Mouse (Mus musculus) midbrain, embryonic 12.5 days (tissue): ENCODE data around the gene Klc3. TPM values are rescaled to one million over a fixed set of nuclear protein-coding genes. Genes with fewer than 3 reads are reported as not detected.

Source experiments
- ATAC-seq: fragments of 200-750 bp; cut with Nextera tagmentation; 2 replicates; pipeline ENCODE4 v1.8.0; 2017; ENCODE audit warnings: low read depth, moderate TSS enrichment, moderate library complexity; ENCODE audit not compliant: low FRiP score
- H3K27ac ChIP-seq: fragments of 300-500 bp; sonication (generic); replicated peaks from 2 replicates; pipeline ENCODE4 v1.5.1; 2016; ENCODE audit warnings: mild to moderate bottlenecking
- H3K27me3 ChIP-seq: fragments of 300-500 bp; sonication (generic); 2 replicates; pipeline ENCODE4 v1.6.1; 2016; ENCODE audit warnings: mild to moderate bottlenecking
- H3K36me3 ChIP-seq: fragments of 300-500 bp; sonication (generic); 2 replicates; pipeline ENCODE4 v1.6.1; 2016
- H3K4me1 ChIP-seq: fragments of 300-500 bp; sonication (generic); 2 replicates; pipeline ENCODE4 v1.6.1; 2016
- H3K4me2 ChIP-seq: fragments of 300-500 bp; sonication (generic); replicated peaks from 2 replicates; pipeline ENCODE4 v1.6.1; 2016; ENCODE audit warnings: mild to moderate bottlenecking, moderate library complexity
- H3K4me3 ChIP-seq: fragments of 300-500 bp; sonication (generic); 2 replicates; pipeline ENCODE4 v1.5.1; 2016; ENCODE audit warnings: mild to moderate bottlenecking
- H3K9ac ChIP-seq: fragments of 300-500 bp; sonication (generic); replicated peaks from 2 replicates; pipeline ENCODE4 v1.6.1; 2016; ENCODE audit warnings: mild to moderate bottlenecking, moderate library complexity
- H3K9me3 ChIP-seq: fragments of 300-500 bp; sonication (generic); 2 replicates; pipeline ENCODE4 v1.6.1; 2016; ENCODE audit warnings: mild to moderate bottlenecking
- WGBS: fragments of 180-500 bp; shearing (Covaris S2); methylation state at CpG from one replicate; pipeline ENCODE4 v1.1.7; 2016; 5-methylcytosine and 5-hydroxymethylcytosine counted together
- polyA plus RNA-seq: library from polyadenylated mRNA; unstranded; fragments of >200 nt; fragmentation: Nextera tagmentation; extraction: Ambion mirVana; gene quantifications from 2 replicates; pipeline ENCODE4 v1.2.1, GENCODE M21; 2016

The Klc3 gene
- polyA plus RNA-seq, 1 experiment from 2014 or later, result 2.7 TPM

- peaks cover 21% of the 10 kb centered on the region for H3K4me1 ChIP-seq
- peak within 1 kb of the TSS; percentile 55 for H3K4me3 ChIP-seq
- peaks cover 80% of the 10 kb centered on the region for H3K27me3 ChIP-seq
- H3K9me3 ChIP-seq, result peaks cover 7% of the 10 kb centered on the region; the same call in 1 of the 2 replicates
- H3K9ac ChIP-seq, result peak within 1 kb of the TSS; percentile 55
- no peak within 1 kb of the TSS for H3K27ac ChIP-seq
- no peaks in the 10 kb centered on the region for H3K36me3 ChIP-seq
- WGBS, result 61% methylated on average over 7 of the region's 7 CpGs
- peak within 1 kb of the TSS; percentile 99 for H3K4me2 ChIP-seq
- ATAC-seq, result no peak
Observed at GRCm38 (mm10) chr7:19404476-19404875, 572 bp upstream of the Klc3 start, which contains the start of gene Ckm. Ckm (plus strand) TSS chr7:19404776.

- peaks cover 7% of the 10 kb centered on the region; the same call in 1 of the 2 replicates for H3K9me3 ChIP-seq
- no peaks in the 10 kb centered on the region for H3K36me3 ChIP-seq
- H3K27ac ChIP-seq, result no peak overlapping the region
- H3K27me3 ChIP-seq, result peaks cover 90% of the 10 kb centered on the region
- peaks cover 25% of the 10 kb centered on the region for H3K4me1 ChIP-seq
- 75% methylated on average over 9 of the region's 9 CpGs for WGBS
- no peak for ATAC-seq
- no peak overlapping the region for H3K4me3 ChIP-seq
- no peak overlapping the region for H3K4me2 ChIP-seq
- no peak overlapping the region for H3K9ac ChIP-seq
Observed at GRCm38 (mm10) chr7:19402535-19403112, 1.3 kb downstream of the Klc3 start.

- no peak for ATAC-seq
- H3K36me3 ChIP-seq, result 0 out of 2 replicates have a peak, but pooled peaks cover under 1% of the 10 kb centered on the region
- H3K4me1 ChIP-seq, result peaks cover 25% of the 10 kb centered on the region
- H3K9ac ChIP-seq, result no peak overlapping the region
- H3K27ac ChIP-seq, result no peak overlapping the region
- no peak overlapping the region for H3K4me2 ChIP-seq
- peaks cover 7% of the 10 kb centered on the region; the same call in 1 of the 2 replicates for H3K9me3 ChIP-seq
- no peak overlapping the region for H3K4me3 ChIP-seq
- H3K27me3 ChIP-seq, result peaks cover 78% of the 10 kb centered on the region
- WGBS, result 84% methylated on average over 4 of the region's 4 CpGs
Observed at GRCm38 (mm10) chr7:19400946-19401345, 3.0 kb downstream of the Klc3 start.

GRCm38 (mm10) chr7:19399496-19400280 lies 4.2 kb downstream of the Klc3 start:
- peaks cover 7% of the 10 kb centered on the region; the same call in 1 of the 2 replicates for H3K9me3 ChIP-seq
- H3K36me3 ChIP-seq, result peaks cover 13% of the 10 kb centered on the region
- H3K4me2 ChIP-seq, result peak overlapping the region; percentile 54
- WGBS, result 3% methylated on average over 25 of the region's 27 CpGs
- peak overlapping the region; percentile 30 for H3K4me3 ChIP-seq
- H3K27ac ChIP-seq, result no peak overlapping the region
- peaks cover 66% of the 10 kb centered on the region for H3K27me3 ChIP-seq
- ATAC-seq, result no peak
- peak overlapping the region; percentile 37; the same call in 1 of the 2 replicates for H3K9ac ChIP-seq
- peaks cover 22% of the 10 kb centered on the region for H3K4me1 ChIP-seq

GRCm38 (mm10) chr7:19394484-19394883 lies 9.4 kb downstream of the Klc3 start:
- Histone ChIP-seq H3K4me2 (no peak overlapping the region), H3K27me3 (peaks cover 15% of the 10 kb centered on the region), H3K4me3 (no peak overlapping the region), H3K27ac (no peak overlapping the region), H3K4me1 (peaks cover 5% of the 10 kb centered on the region), H3K36me3 (peaks cover 63% of the 10 kb centered on the region), H3K9ac (no peak overlapping the region), H3K9me3 (no peaks in the 10 kb centered on the region)
- no peak for ATAC-seq
- WGBS, result 88% methylated on average over 8 of the region's 8 CpGs

- ATAC-seq, result peak; percentile 55
- H3K4me1 ChIP-seq, result peaks cover 12% of the 10 kb centered on the region; the same call in 1 of the 2 replicates
- no peak overlapping the region for H3K4me3 ChIP-seq
- no peak overlapping the region; the same call in 1 of the 2 replicates for H3K9ac ChIP-seq
- H3K36me3 ChIP-seq, result peaks cover 94% of the 10 kb centered on the region
- WGBS, result 52% methylated on average over 10 of the region's 10 CpGs
- peak overlapping the region; percentile 79 for H3K27ac ChIP-seq
- no peaks in the 10 kb centered on the region for H3K9me3 ChIP-seq
- no peaks in the 10 kb centered on the region for H3K27me3 ChIP-seq
- H3K4me2 ChIP-seq, result no peak overlapping the region
Observed at GRCm38 (mm10) chr7:19388699-19389413, 15.0 kb downstream of the Klc3 start.

- 88% methylated on average over 9 of the region's 9 CpGs for WGBS
- no peaks in the 10 kb centered on the region for H3K27me3 ChIP-seq
- no peaks in the 10 kb centered on the region for H3K9me3 ChIP-seq
- H3K27ac ChIP-seq, result no peak overlapping the region
- no peak for ATAC-seq
- H3K4me1 ChIP-seq, result peaks cover 24% of the 10 kb centered on the region
- H3K4me3 ChIP-seq, result peak overlapping the region; percentile 96; the same call in 1 of the 2 replicates
- H3K4me2 ChIP-seq, result peak overlapping the region; percentile 76; the same call in 1 of the 2 replicates
- peak overlapping the region; percentile 95; the same call in 1 of the 2 replicates for H3K9ac ChIP-seq
- peaks cover 46% of the 10 kb centered on the region for H3K36me3 ChIP-seq
Observed at GRCm38 (mm10) chr7:19383708-19384107, 20.2 kb downstream of the Klc3 start.

GRCm38 (mm10) chr7:19382166-19382541 lies 21.8 kb downstream of the Klc3 start:
- peak overlapping the region; percentile 96 for H3K4me3 ChIP-seq
- peak overlapping the region; percentile 95 for H3K9ac ChIP-seq
- peaks cover 33% of the 10 kb centered on the region for H3K36me3 ChIP-seq
- H3K9me3 ChIP-seq, result no peaks in the 10 kb centered on the region
- 0% methylated on average over 19 of the region's 37 CpGs for WGBS
- no peaks in the 10 kb centered on the region for H3K27me3 ChIP-seq
- peak overlapping the region; percentile 58 for H3K27ac ChIP-seq
- H3K4me2 ChIP-seq, result peak overlapping the region; percentile 76
- no peak; the same call in 1 of the 2 replicates for ATAC-seq
- H3K4me1 ChIP-seq, result peaks cover 16% of the 10 kb centered on the region

GRCm38 (mm10) chr7:19381377-19382165 lies 22.3 kb downstream of the Klc3 start, which contains the start of gene Ercc2:
Ercc2 (plus strand) TSS chr7:19382010.
- H3K27ac ChIP-seq, result peak within 1 kb of the TSS; percentile 58
- peak within 1 kb of the TSS; percentile 76 for H3K4me2 ChIP-seq
- H3K4me1 ChIP-seq, result peaks cover 16% of the 10 kb centered on the region
- peak within 1 kb of the TSS; percentile 95 for H3K9ac ChIP-seq
- WGBS, result 6% methylated on average over 47 of the region's 48 CpGs
- peak; percentile 97 for ATAC-seq
- peak within 1 kb of the TSS; percentile 96 for H3K4me3 ChIP-seq
- H3K36me3 ChIP-seq, result peaks cover 27% of the 10 kb centered on the region
- H3K9me3 ChIP-seq, result no peaks in the 10 kb centered on the region
- H3K27me3 ChIP-seq, result no peaks in the 10 kb centered on the region

GRCm38 (mm10) chr7:19378049-19378448 lies 25.9 kb downstream of the Klc3 start:
- no peak for ATAC-seq
- Histone ChIP-seq H3K36me3 (0 out of 2 replicates have a peak, but pooled peaks cover 1% of the 10 kb centered on the region), H3K27me3 (no peaks in the 10 kb centered on the region), H3K4me2 (no peak overlapping the region), H3K9ac (no peak overlapping the region), H3K27ac (no peak overlapping the region), H3K9me3 (no peaks in the 10 kb centered on the region), H3K4me3 (no peak overlapping the region), H3K4me1 (peaks cover 7% of the 10 kb centered on the region)
- 75% methylated on average over 8 of the region's 8 CpGs for WGBS

- 87% methylated on average over 4 of the region's 4 CpGs for WGBS
- Histone ChIP-seq H3K27me3 (no peaks in the 10 kb centered on the region), H3K9ac (no peak overlapping the region), H3K4me1 (no peaks in the 10 kb centered on the region), H3K4me2 (no peak overlapping the region), H3K4me3 (no peak overlapping the region), H3K36me3 (0 out of 2 replicates have a peak, but pooled peaks cover 3% of the 10 kb centered on the region), H3K9me3 (no peaks in the 10 kb centered on the region), H3K27ac (no peak overlapping the region)
- no peak for ATAC-seq
Observed at GRCm38 (mm10) chr7:19376019-19376418, 27.9 kb downstream of the Klc3 start.
